Mouse (Mus musculus) C2C12 (cell line): ENCODE results near the gene Crabp2. TPM values are rescaled to one million over a fixed set of nuclear protein-coding genes. Genes with fewer than 3 reads are reported as not detected.

Source experiments
- H3K27me3 ChIP-seq: one replicate; pipeline ENCODE4 v1.6.1; 2011; ENCODE audit not compliant: control insufficient read depth, insufficient read depth, insufficient read length
- H3K36me3 ChIP-seq: one replicate; pipeline ENCODE4 v1.6.1; 2011; ENCODE audit not compliant: control insufficient read depth, insufficient read depth
- H3K4me3 ChIP-seq: one replicate; pipeline ENCODE4 v1.5.1; 2011; ENCODE audit warnings: mild to moderate bottlenecking, control low read depth; ENCODE audit not compliant: poor library complexity, insufficient read depth, severe bottlenecking
- H3K79me2 ChIP-seq: one replicate; pipeline ENCODE4 v1.6.1; 2011; ENCODE audit not compliant: control insufficient read depth, insufficient read depth
- H3K79me3 ChIP-seq: one replicate; pipeline ENCODE4 v1.6.1; 2011; ENCODE audit warnings: low read depth, control low read depth
- H3ac ChIP-seq: one replicate; pipeline ENCODE3; 2011; ENCODE audit warnings: low read depth; ENCODE audit not compliant: control insufficient read depth, insufficient read length
- CEBPB ChIP-seq: IDR thresholded peaks from one replicate; pipeline ENCODE4 v1.6.1; 2011; ENCODE audit warnings: low read depth, mild to moderate bottlenecking, control low read depth, moderate library complexity
- CTCF ChIP-seq: IDR thresholded peaks from one replicate; pipeline ENCODE4 v1.5.1; 2011; ENCODE audit not compliant: control insufficient read depth, insufficient read depth, insufficient read length
- FOSL1 ChIP-seq: IDR thresholded peaks from one replicate; pipeline ENCODE4 v1.8.0; 2011; ENCODE audit warnings: mild to moderate bottlenecking, low read length; ENCODE audit not compliant: poor library complexity, insufficient read depth, severe bottlenecking
- MAX ChIP-seq: IDR thresholded peaks from one replicate; pipeline ENCODE4 v1.6.1; 2011; ENCODE audit warnings: mild to moderate bottlenecking, control low read depth
- MYOD1 ChIP-seq: IDR thresholded peaks from one replicate; pipeline ENCODE4 v1.6.1; 2011; ENCODE audit warnings: low read depth; ENCODE audit not compliant: control insufficient read depth, insufficient read length
- MYOG ChIP-seq: IDR thresholded peaks from one replicate; pipeline ENCODE4 v1.6.1; 2011; ENCODE audit not compliant: control insufficient read depth, insufficient read length; ENCODE audit errors: extremely low read depth
- USF1 ChIP-seq: IDR thresholded peaks from one replicate; pipeline ENCODE4 v1.6.1; 2011; ENCODE audit warnings: low read depth, mild to moderate bottlenecking, control low read depth, moderate library complexity
- polyA plus RNA-seq: library from polyadenylated mRNA; unstranded; fragments of >200 nt; fragmentation: generic; extraction: Trizol; gene quantifications from one replicate; pipeline ENCODE4 v1.2.1, GENCODE M21; 2012; ENCODE audit warnings: missing spikeins

Crabp2 gene
- polyA plus RNA-seq, 1 experiment: 14.4 TPM

GRCm38 (mm10) chr3:88000816-88001595, 52.5 kb downstream of the Crabp2 start:
- Histone ChIP-seq H3K4me3 (no peak overlapping the region), H3K27me3 (peaks cover 80% of the 10 kb centered on the region), H3K79me3 (no peaks in the 10 kb centered on the region), H3K79me2 (no peaks in the 10 kb centered on the region), H3K36me3 (no peaks in the 10 kb centered on the region), H3ac (no peak overlapping the region)
- TF ChIP-seq USF1 (no peak), MYOD1 (no peak), CEBPB (no peak), CTCF (no peak), MYOG (no peak), FOSL1 (no peak)

GRCm38 (mm10) chr3:88002291-88002976, 54.0 kb downstream of the Crabp2 start:
- no peak for TF ChIP-seq CTCF
- no peak for TF ChIP-seq MAX
- no peak for TF ChIP-seq FOSL1
- no peak for TF ChIP-seq CEBPB
- TF ChIP-seq MYOG: no peak
- TF ChIP-seq USF1: no peak
- TF ChIP-seq MYOD1: no peak
- Histone ChIP-seq H3K79me3 (no peaks in the 10 kb centered on the region), H3ac (no peak overlapping the region), H3K4me3 (no peak overlapping the region), H3K27me3 (peaks cover 65% of the 10 kb centered on the region), H3K79me2 (no peaks in the 10 kb centered on the region), H3K36me3 (no peaks in the 10 kb centered on the region)

Other genes starting within 250 kb of the Crabp2 start
- gene Lrrc71, start 200.0 kb upstream of the Crabp2 start, polyA plus RNA-seq: 0.08 TPM
- not detected for gene Ntrk1, start 153.5 kb upstream of the Crabp2 start, polyA plus RNA-seq
- gene Insrr, start 151.7 kb upstream of the Crabp2 start, polyA plus RNA-seq: not detected
- 1.7 TPM for gene Pear1, start 124.4 kb upstream of the Crabp2 start, polyA plus RNA-seq
- 0.01 TPM for gene Sh2d2a, start 101.9 kb upstream of the Crabp2 start, polyA plus RNA-seq
- 44.3 TPM for gene Prcc, start 63.1 kb upstream of the Crabp2 start, polyA plus RNA-seq
- gene Hdgf, start 42.3 kb upstream of the Crabp2 start, polyA plus RNA-seq: 279 TPM
- 69.7 TPM for gene Mrpl24, start 29.2 kb upstream of the Crabp2 start, polyA plus RNA-seq
- gene Isg20l2, start 18.4 kb upstream of the Crabp2 start, polyA plus RNA-seq: 25.0 TPM
- 7.1 TPM for gene Rrnad1, start 17.9 kb upstream of the Crabp2 start, polyA plus RNA-seq
- gene Nes, start 22.4 kb downstream of the Crabp2 start, polyA plus RNA-seq: 158 TPM
- 0.15 TPM for gene Bcan, start 51.6 kb downstream of the Crabp2 start, polyA plus RNA-seq
- not detected for gene Hapln2, start 78.9 kb downstream of the Crabp2 start, polyA plus RNA-seq
- 26.4 TPM for gene Gpatch4, start 94.4 kb downstream of the Crabp2 start, polyA plus RNA-seq
- 93.6 TPM for gene Naxe, start 109.8 kb downstream of the Crabp2 start, polyA plus RNA-seq
- gene Ttc24, start 129.6 kb downstream of the Crabp2 start, polyA plus RNA-seq: not detected
- gene Iqgap3, start 133.3 kb downstream of the Crabp2 start, polyA plus RNA-seq: 23.9 TPM
- gene Mef2d, start 193.7 kb downstream of the Crabp2 start, polyA plus RNA-seq: 35.3 TPM